Mouse (Mus musculus) lung, embryonic 14.5 days (tissue): ENCODE results near the gene Tex19.2. TPM values are rescaled to one million over a fixed set of nuclear protein-coding genes. Genes with fewer than 3 reads are reported as not detected.
A peak's percentile ranks its signal among the peaks of the same experiment; 100 is the strongest.

Experiments used
- ATAC-seq: fragments of 200-750 bp; cut with Nextera tagmentation; 2 replicates; pipeline ENCODE4 v1.8.0; 2017; ENCODE audit warnings: mild to moderate bottlenecking, moderate TSS enrichment, moderate library complexity; ENCODE audit not compliant: insufficient read depth
- DNase-seq: peaks from one replicate; pipeline ENCODE4 v3.0.0-alpha.2; 2015
- H3K27ac ChIP-seq: fragments of 300-500 bp; sonication (generic); 2 replicates; pipeline ENCODE4 v1.5.1; 2014; ENCODE audit warnings: low read depth, mild to moderate bottlenecking, moderate library complexity
- H3K27me3 ChIP-seq: fragments of 300-500 bp; sonication (generic); 2 replicates; pipeline ENCODE4 v1.6.1; 2014; ENCODE audit warnings: low read length, control low read depth; ENCODE audit not compliant: insufficient read depth
- H3K36me3 ChIP-seq: fragments of 300-500 bp; sonication (generic); 2 replicates; pipeline ENCODE4 v1.6.1; 2014; ENCODE audit warnings: control low read depth; ENCODE audit not compliant: insufficient read depth
- H3K4me1 ChIP-seq: fragments of 300-500 bp; sonication (generic); 2 replicates; pipeline ENCODE4 v1.6.1; 2014; ENCODE audit warnings: antibody characterized with exemption, control low read depth; ENCODE audit not compliant: insufficient read depth
- H3K4me2 ChIP-seq: fragments of 300-500 bp; sonication (generic); 2 replicates; pipeline ENCODE4 v1.6.1; 2014; ENCODE audit warnings: mild to moderate bottlenecking
- H3K4me3 ChIP-seq: fragments of 300-500 bp; sonication (generic); 2 replicates; pipeline ENCODE4 v1.5.1; 2014; ENCODE audit warnings: low read depth, low read length
- H3K9ac ChIP-seq: fragments of 300-500 bp; sonication (generic); 2 replicates; pipeline ENCODE4 v1.6.1; 2014
- H3K9me3 ChIP-seq: fragments of 300-500 bp; sonication (generic); 2 replicates; pipeline ENCODE4 v1.6.1; 2016; ENCODE audit warnings: low read depth, low read length, control low read depth
- CTCF ChIP-seq: IDR thresholded peaks from 2 replicates; pipeline ENCODE4 v1.5.1; 2016; ENCODE audit warnings: antibody characterized with exemption, low read depth
- WGBS: fragments of 180-500 bp; shearing (Covaris S2); extraction: QIAGEN DNeasy Blood & Tissue Kit; methylation state at CpG from one replicate; pipeline ENCODE4 v1.1.7; 2014; 5-methylcytosine and 5-hydroxymethylcytosine counted together
- polyA plus RNA-seq: library from polyadenylated mRNA; unstranded; fragments of >200 nt; fragmentation: Nextera tagmentation; extraction: Ambion mirVana; gene quantifications from 2 replicates; pipeline ENCODE4 v1.2.1, GENCODE M21; 2014

Gene Tex19.2
- not detected in 2 replicates for polyA plus RNA-seq

- no peak for TF ChIP-seq CTCF
- WGBS: 77% methylated on average over 3 of the region's 3 CpGs
- Histone ChIP-seq H3K4me2 (no peak within 1 kb of the TSS), H3K27me3 (no peaks in the 10 kb centered on the region), H3K27ac (no peak within 1 kb of the TSS), H3K4me3 (no peak within 1 kb of the TSS), H3K4me1 (no peaks in the 10 kb centered on the region), H3K36me3 (no peaks in the 10 kb centered on the region), H3K9ac (no peak within 1 kb of the TSS), H3K9me3 (no peaks in the 10 kb centered on the region)
- no peak for DNase-seq
- ATAC-seq: no peak
Observed at GRCm38 (mm10) chr11:121118577-121118976, at the start of gene Tex19.2. TSS of gene Tex19.2 (minus strand) at chr11:121118677.

GRCm38 (mm10) chr11:121163751-121164150 is 45.3 kb upstream of the Tex19.2 start:
- no peak for ATAC-seq

GRCm38 (mm10) chr11:121160636-121161346 is 42.3 kb upstream of the Tex19.2 start:
- H3K4me1 ChIP-seq: 0 out of 2 replicates have a peak, but pooled peaks cover 5% of the 10 kb centered on the region
- no peak overlapping the region for H3K27ac ChIP-seq
- H3K9ac ChIP-seq: no peak overlapping the region
- no peak overlapping the region for H3K4me2 ChIP-seq
- ATAC-seq: no peak
- peaks cover 24% of the 10 kb centered on the region for H3K27me3 ChIP-seq
- WGBS: 88% methylated on average over 26 of the region's 26 CpGs
- H3K9me3 ChIP-seq: no peaks in the 10 kb centered on the region
- no peaks in the 10 kb centered on the region for H3K36me3 ChIP-seq
- H3K4me3 ChIP-seq: no peak overlapping the region
- no peak for TF ChIP-seq CTCF
- no peak for DNase-seq

More at GRCm38 (mm10) chr11:121163751-121164150, 45.3 kb upstream of the Tex19.2 start:
- H3K4me1 ChIP-seq: no peaks in the 10 kb centered on the region
- TF ChIP-seq CTCF: no peak
- no peaks in the 10 kb centered on the region for H3K9me3 ChIP-seq
- no peak overlapping the region for H3K4me2 ChIP-seq
- H3K36me3 ChIP-seq: no peaks in the 10 kb centered on the region
- H3K4me3 ChIP-seq: no peak overlapping the region
- H3K9ac ChIP-seq: no peak overlapping the region
- WGBS: 78% methylated on average over 4 of the region's 4 CpGs
- no peaks in the 10 kb centered on the region for H3K27me3 ChIP-seq
- no peak for DNase-seq
- no peak overlapping the region for H3K27ac ChIP-seq

GRCm38 (mm10) chr11:121159971-121160370 is 41.5 kb upstream of the Tex19.2 start, which contains the start of gene Uts2r:
TSS of gene Uts2r (plus strand) at chr11:121160271.
- H3K4me1 ChIP-seq: 0 out of 2 replicates have a peak, but pooled peaks cover 5% of the 10 kb centered on the region
- peaks cover 32% of the 10 kb centered on the region for H3K27me3 ChIP-seq
- WGBS: 80% methylated on average over 5 of the region's 5 CpGs
- TF ChIP-seq CTCF: no peak
- H3K9ac ChIP-seq: no peak within 1 kb of the TSS
- no peaks in the 10 kb centered on the region for H3K9me3 ChIP-seq
- H3K27ac ChIP-seq: no peak within 1 kb of the TSS
- H3K4me3 ChIP-seq: no peak within 1 kb of the TSS
- no peaks in the 10 kb centered on the region for H3K36me3 ChIP-seq
- ATAC-seq (no peak), DNase-seq (no peak)
- H3K4me2 ChIP-seq: no peak within 1 kb of the TSS

- 1% methylated on average over 45 of the region's 45 CpGs for WGBS
- Histone ChIP-seq H3K9ac (no peak overlapping the region; the same call in 1 of the 2 replicates), H3K4me2 (peak overlapping the region; percentile 69), H3K4me1 (0 out of 2 replicates have a peak, but pooled peaks cover 5% of the 10 kb centered on the region), H3K9me3 (no peaks in the 10 kb centered on the region), H3K27me3 (peaks cover 35% of the 10 kb centered on the region), H3K36me3 (no peaks in the 10 kb centered on the region), H3K27ac (no peak overlapping the region), H3K4me3 (peak overlapping the region; percentile 35)
- DNase-seq: peak; percentile 48
- ATAC-seq: no peak
- TF ChIP-seq CTCF: no peak
Observed at GRCm38 (mm10) chr11:121156411-121156891, 38.0 kb upstream of the Tex19.2 start.

GRCm38 (mm10) chr11:121154203-121154602 is 35.7 kb upstream of the Tex19.2 start:
- Histone ChIP-seq H3K4me2 (no peak overlapping the region), H3K27me3 (peaks cover 35% of the 10 kb centered on the region), H3K36me3 (no peaks in the 10 kb centered on the region), H3K27ac (no peak overlapping the region), H3K4me1 (0 out of 2 replicates have a peak, but pooled peaks cover 5% of the 10 kb centered on the region), H3K4me3 (no peak overlapping the region), H3K9ac (no peak overlapping the region), H3K9me3 (no peaks in the 10 kb centered on the region)
- no peak for TF ChIP-seq CTCF
- DNase-seq: no peak
- 34% methylated on average over 4 of the region's 4 CpGs for WGBS
- no peak for ATAC-seq

- 76% methylated on average over 3 of the region's 3 CpGs for WGBS
- Histone ChIP-seq H3K9me3 (no peaks in the 10 kb centered on the region), H3K4me2 (no peak overlapping the region), H3K27me3 (no peaks in the 10 kb centered on the region), H3K4me3 (no peak overlapping the region), H3K36me3 (no peaks in the 10 kb centered on the region), H3K9ac (no peak overlapping the region), H3K27ac (no peak overlapping the region), H3K4me1 (no peaks in the 10 kb centered on the region)
- TF ChIP-seq CTCF: peak; percentile 28
- ATAC-seq (no peak), DNase-seq (no peak)
Observed at GRCm38 (mm10) chr11:121148193-121148592, 29.7 kb upstream of the Tex19.2 start.
